30 mouse cellular contexts compared by ENCODE assay signal in the genomic region with DNA sequence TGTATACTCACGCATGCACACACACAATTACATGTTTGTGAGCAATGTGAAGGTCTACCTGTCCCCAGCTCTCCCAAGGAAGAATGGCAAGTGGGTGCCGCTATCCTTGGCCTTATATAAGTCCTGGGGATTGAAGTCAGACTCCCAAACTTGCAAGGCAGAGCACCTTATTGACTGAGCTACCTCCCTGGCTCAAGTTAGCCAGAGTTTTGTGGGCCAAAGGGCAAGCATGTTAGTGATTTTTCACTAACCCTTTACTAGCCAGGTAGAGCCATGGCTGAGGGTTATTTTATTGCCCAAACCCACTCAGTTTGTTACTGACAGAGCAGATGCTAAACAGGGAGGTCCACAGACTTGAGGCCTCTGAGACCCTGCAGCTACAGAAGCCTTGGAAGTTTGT.
A peak's percentile ranks its signal among the peaks of the same experiment; 100 is the strongest.
DNase-seq lines count a peak whose midpoint lies in the region; ATAC-seq and TF ChIP-seq lines count a peak whose summit lies in the region.
"Had no signal": no experiment of that assay in that cellular context is flagged by ENCODE, and none has a peak within 500 bp of the region (broad histone marks: within the 10 kb centered on the region; RNA-seq: fewer than 3 reads in every experiment).

No protein-coding gene starts in this region.

- 0 out of 2 replicates have a peak overlapping the region, but pooled peaks have one; percentile 16 for H3K27ac ChIP-seq in kidney, embryonic 15.5 days
- peak overlapping the region; percentile 19; the same call in 1 of the 2 replicates for H3K27ac ChIP-seq in kidney, postnatal 0 days
- peak overlapping the region; percentile 9; the same call in 1 of the 2 replicates for H3K27ac ChIP-seq in liver, embryonic 13.5 days
- H3K27ac ChIP-seq: gastrocnemius, adult 2 months; hindbrain, embryonic 13.5 days; layer of hippocampus, adult 2 months; left cerebral cortex, adult 2 months; limb, embryonic 12.5 days; liver, embryonic 15.5 days; midbrain, embryonic 12.5 days; neural tube, embryonic 12.5 days; stomach, embryonic 15.5 days had no signal

- H3K4me1 ChIP-seq in kidney, embryonic 15.5 days: peaks cover 56% of the 10 kb centered on the region
- H3K4me1 ChIP-seq in kidney, postnatal 0 days (replicated peaks; ENCODE audit: insufficient read depth, low read length): peaks cover 16% of the 10 kb centered on the region
- peaks cover 11% of the 10 kb centered on the region for H3K4me1 ChIP-seq in liver, embryonic 13.5 days (replicated peaks)
- H3K4me1 ChIP-seq: midbrain, embryonic 12.5 days had no signal

- 92% methylated on average over 2 of the region's 2 CpGs for WGBS in kidney, embryonic 15.5 days
- 89% methylated on average over 2 of the region's 2 CpGs for WGBS in kidney, postnatal 0 days
- WGBS in liver, embryonic 13.5 days (ENCODE audit: insufficient replicate concordance): 47% methylated on average over 2 of the region's 2 CpGs

- no peak overlapping the region for H3K9ac ChIP-seq in kidney, embryonic 15.5 days
- H3K9ac ChIP-seq in kidney, postnatal 0 days (ENCODE audit: low read depth, low read length): no peak overlapping the region
- H3K9ac ChIP-seq in liver, embryonic 13.5 days: no peak overlapping the region
- H3K9ac ChIP-seq: hindbrain, embryonic 13.5 days; limb, embryonic 12.5 days; liver, embryonic 15.5 days; midbrain, embryonic 12.5 days; neural tube, embryonic 12.5 days; stomach, embryonic 15.5 days had no signal

- no peak for TF ChIP-seq CTCF in kidney, postnatal 0 days (IDR thresholded peaks at IDR 0.05; ENCODE audit: low read depth)

- no peaks in the 10 kb centered on the region for H3K27me3 ChIP-seq in kidney, embryonic 15.5 days
- no peaks in the 10 kb centered on the region for H3K27me3 ChIP-seq in kidney, postnatal 0 days (ENCODE audit: insufficient read depth, low read length)
- no peaks in the 10 kb centered on the region for H3K27me3 ChIP-seq in liver, embryonic 13.5 days
- H3K27me3 ChIP-seq: hindbrain, embryonic 13.5 days; limb, embryonic 12.5 days; liver, embryonic 15.5 days; midbrain, embryonic 12.5 days; neural tube, embryonic 12.5 days; stomach, embryonic 15.5 days had no signal

- peak; percentile 55 for DNase-seq in kidney, adult 18-20 months
- DNase-seq in kidney, postnatal 14 days: no peak
- DNase-seq in kidney, postnatal 0 days (ENCODE audit: low spot score): no peak
- no peak for DNase-seq in liver, embryonic 13.5 days
- DNase-seq in retina, embryonic 14.5 days (ENCODE audit: low spot score): no peak
- DNase-seq in thymus, adult 18-20 months: no peak
- DNase-seq: adrenal gland, postnatal 25 days; B cell, adult 2 months; cerebellum, adult 11-12 months; cerebellum, postnatal 14 days; gastrocnemius, adult 2 months; gastrocnemius, postnatal 36 days; heart, adult 18-20 months; heart, postnatal 4 days; lung, postnatal 36 days; right cerebral cortex, postnatal 14 days; thymus, postnatal 14 days had no signal

- no peak overlapping the region for H3K4me3 ChIP-seq in kidney, embryonic 15.5 days (replicated peaks)
- no peak overlapping the region for H3K4me3 ChIP-seq in kidney, postnatal 0 days (replicated peaks; ENCODE audit: low read depth, low read length)
- H3K4me3 ChIP-seq in liver, embryonic 13.5 days (replicated peaks): no peak overlapping the region
- H3K4me3 ChIP-seq: erythroblast, embryonic 14.5 days; gastrocnemius, adult 2 months; hindbrain, embryonic 13.5 days; layer of hippocampus, adult 2 months; left cerebral cortex, adult 2 months; limb, embryonic 12.5 days; liver, embryonic 15.5 days; midbrain, embryonic 12.5 days; myocyte; neural tube, embryonic 12.5 days; stomach, embryonic 15.5 days had no signal

- H3K9me3 ChIP-seq in kidney, embryonic 15.5 days (replicated peaks): no peaks in the 10 kb centered on the region
- no peaks in the 10 kb centered on the region for H3K9me3 ChIP-seq in kidney, postnatal 0 days (replicated peaks; ENCODE audit: low read length)
- H3K9me3 ChIP-seq in liver, embryonic 13.5 days (replicated peaks): no peaks in the 10 kb centered on the region
- H3K9me3 ChIP-seq: hindbrain, embryonic 13.5 days; limb, embryonic 12.5 days; liver, embryonic 15.5 days; midbrain, embryonic 12.5 days; neural tube, embryonic 12.5 days; stomach, embryonic 15.5 days had no signal

- H3K4me2 ChIP-seq in kidney, embryonic 15.5 days: no peak overlapping the region
- no peak overlapping the region for H3K4me2 ChIP-seq in kidney, postnatal 0 days (ENCODE audit: low read length)
- H3K4me2 ChIP-seq in liver, embryonic 13.5 days: peak overlapping the region; percentile 2; the same call in 1 of the 2 replicates
- H3K4me2 ChIP-seq: hindbrain, embryonic 13.5 days; limb, embryonic 12.5 days; liver, embryonic 15.5 days; midbrain, embryonic 12.5 days; neural tube, embryonic 12.5 days; stomach, embryonic 15.5 days had no signal

- ATAC-seq in kidney, embryonic 15.5 days (replicated peaks; ENCODE audit: low FRiP score): no peak
- ATAC-seq in kidney, postnatal 0 days (replicated peaks; ENCODE audit: low FRiP score, low read depth): no peak
- ATAC-seq in liver, embryonic 13.5 days (ENCODE audit: low read depth): no peak
- ATAC-seq: forebrain, embryonic 16.5 days; intestine, embryonic 16.5 days had no signal

- no peaks in the 10 kb centered on the region for H3K36me3 ChIP-seq in kidney, embryonic 15.5 days
- no peaks in the 10 kb centered on the region for H3K36me3 ChIP-seq in kidney, postnatal 0 days (ENCODE audit: insufficient read depth, low read length)
- H3K36me3 ChIP-seq in liver, embryonic 13.5 days: no peaks in the 10 kb centered on the region
- H3K36me3 ChIP-seq: hindbrain, embryonic 13.5 days; limb, embryonic 12.5 days; liver, embryonic 15.5 days; midbrain, embryonic 12.5 days; neural tube, embryonic 12.5 days; stomach, embryonic 15.5 days had no signal
